Mouse (Mus musculus) right cerebral cortex, adult 18-20 months (tissue): ENCODE results near the gene Ipp.

Source experiments
- DNase-seq: peaks from one replicate; pipeline ENCODE4 v3.0.0; 2022; ENCODE audit warnings: mixed read lengths

Gene Ipp

GRCm38 (mm10) chr4:116558151-116558882 lies 51.0 kb downstream of the Ipp start:
- no peak for DNase-seq
